Mouse (Mus musculus) intestine, embryonic 14.5 days (tissue): ENCODE results near the gene Thap8. TPM values are rescaled to one million over a fixed set of nuclear protein-coding genes. Genes with fewer than 3 reads are reported as not detected.

Source experiments
- ATAC-seq: fragments of 200-750 bp; cut with Nextera tagmentation; replicated peaks from 2 replicates; pipeline ENCODE4 v1.8.0; 2017; ENCODE audit warnings: low read depth, moderate number of reproducible peaks, moderate TSS enrichment, moderate library complexity; ENCODE audit not compliant: low FRiP score, low TSS enrichment
- DNase-seq: peaks from one replicate; pipeline ENCODE4 v3.0.0-alpha.2; 2018; ENCODE audit warnings: low spot score
- H3K27ac ChIP-seq: fragments of 300-500 bp; sonication (generic); 2 replicates; pipeline ENCODE4 v1.5.1; 2014; ENCODE audit warnings: low read depth, mild to moderate bottlenecking, control low read depth
- H3K27me3 ChIP-seq: fragments of 300-500 bp; sonication (generic); replicated peaks from 2 replicates; pipeline ENCODE4 v1.6.1; 2014; ENCODE audit warnings: low read length, control low read depth; ENCODE audit not compliant: control insufficient read depth, insufficient read depth
- H3K36me3 ChIP-seq: fragments of 300-500 bp; sonication (generic); 2 replicates; pipeline ENCODE4 v1.6.1; 2014; ENCODE audit warnings: low read length, control low read depth; ENCODE audit not compliant: control insufficient read depth, insufficient read depth
- H3K4me1 ChIP-seq: fragments of 300-500 bp; sonication (generic); replicated peaks from 2 replicates; pipeline ENCODE4 v1.6.1; 2014; ENCODE audit warnings: low read length, control low read depth, mixed read lengths; ENCODE audit not compliant: control insufficient read depth, insufficient read depth
- H3K4me2 ChIP-seq: fragments of 300-500 bp; sonication (generic); 2 replicates; pipeline ENCODE4 v1.6.1; 2014; ENCODE audit warnings: low read length
- H3K4me3 ChIP-seq: fragments of 300-500 bp; sonication (generic); 2 replicates; pipeline ENCODE4 v1.5.1; 2014; ENCODE audit warnings: low read depth, low read length, control low read depth, mixed read lengths
- H3K9ac ChIP-seq: fragments of 300-500 bp; sonication (generic); 2 replicates; pipeline ENCODE4 v1.6.1; 2014; ENCODE audit warnings: mild to moderate bottlenecking, low read length
- H3K9me3 ChIP-seq: fragments of 300-500 bp; sonication (generic); 2 replicates; pipeline ENCODE4 v1.6.1; 2016; ENCODE audit warnings: low read length, control low read depth; ENCODE audit not compliant: control insufficient read depth
- WGBS: fragments of 180-500 bp; shearing (Covaris S2); extraction: QIAGEN DNeasy Blood & Tissue Kit; methylation state at CpG from one replicate; pipeline ENCODE4 v1.1.7; 2014; 5-methylcytosine and 5-hydroxymethylcytosine counted together
- polyA plus RNA-seq: library from polyadenylated mRNA; unstranded; fragments of >200 nt; fragmentation: Nextera tagmentation; extraction: Ambion mirVana; gene quantifications from 2 replicates; pipeline ENCODE4 v1.2.1, GENCODE M21; 2014

Thap8 gene
- polyA plus RNA-seq: 0.24 and 0.26 TPM in 2 replicates

DNA sequence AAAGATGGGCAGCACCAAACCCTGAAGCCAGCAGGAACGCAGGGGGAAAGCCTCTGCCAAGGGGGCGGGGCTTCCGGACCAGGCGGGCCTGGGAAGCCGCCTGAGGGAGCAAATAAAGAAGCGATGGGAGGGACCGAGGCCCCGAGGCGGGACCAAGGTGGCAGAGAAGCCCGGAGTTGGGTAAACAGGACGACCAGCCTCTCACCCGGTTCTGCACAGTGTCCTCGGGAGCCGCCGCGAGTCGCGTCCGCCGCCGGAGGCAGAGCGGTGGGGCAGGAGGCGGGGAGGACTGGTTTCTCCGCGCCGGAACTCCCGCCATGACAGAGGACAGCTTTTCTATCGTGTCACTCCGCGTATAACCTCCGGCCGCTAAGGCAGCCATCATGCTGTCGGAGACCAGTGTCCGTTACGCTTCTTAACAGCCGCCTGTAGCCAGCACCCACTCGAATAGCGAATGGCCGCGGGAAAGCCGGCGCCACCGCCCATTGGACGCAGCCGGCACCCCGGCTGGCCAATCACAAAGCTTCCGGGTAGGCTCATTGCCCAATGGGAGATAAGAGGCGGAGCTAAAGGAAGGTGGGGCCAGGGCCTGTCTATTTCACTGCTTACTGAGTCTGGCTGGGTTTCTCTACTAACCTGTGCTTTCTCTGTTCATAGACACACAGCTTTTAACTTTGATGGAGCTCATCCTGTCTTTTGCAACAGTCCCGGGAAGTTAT, at the start of gene Thap8, which contains the start of gene Wdr62:
Thap8 (plus strand) TSS at position 144 of the 719 bp plus-strand sequence.
Wdr62 (minus strand) TSS at position 469 of the 719 bp plus-strand sequence.
- Histone ChIP-seq H3K4me3 (peak within 1 kb of the TSS; percentile 62), H3K27ac (peak within 1 kb of the TSS; percentile 99), H3K4me2 (peak within 1 kb of the TSS; percentile 94), H3K9me3 (no peaks in the 10 kb centered on the region), H3K27me3 (no peaks in the 10 kb centered on the region), H3K36me3 (no peaks in the 10 kb centered on the region), H3K9ac (peak within 1 kb of the TSS; percentile 49), H3K4me1 (peaks cover 10% of the 10 kb centered on the region)
- ATAC-seq (peak; percentile 97), DNase-seq (no peak)
- under 1% methylated on average over 49 of the region's 49 CpGs for WGBS

GRCm38 (mm10) chr7:30231328-30231668, 48.6 kb upstream of the Thap8 start:
- peak overlapping the region; percentile 82 for H3K4me2 ChIP-seq
- H3K36me3 ChIP-seq: peaks cover 37% of the 10 kb centered on the region
- peak overlapping the region; percentile 42 for H3K9ac ChIP-seq
- H3K4me1 ChIP-seq: peaks cover 6% of the 10 kb centered on the region
- ATAC-seq (peak; percentile 49), DNase-seq (no peak)
- WGBS: 0% methylated on average over 16 of the region's 16 CpGs
- H3K9me3 ChIP-seq: no peaks in the 10 kb centered on the region
- H3K4me3 ChIP-seq: peak overlapping the region; percentile 77
- no peaks in the 10 kb centered on the region for H3K27me3 ChIP-seq
- peak overlapping the region; percentile 96; the same call in 1 of the 2 replicates for H3K27ac ChIP-seq

GRCm38 (mm10) chr7:30231669-30232454, 48.0 kb upstream of the Thap8 start, which contains the start of the genes Polr2i and Tbcb:
TSS of gene Polr2i (plus strand) at chr7:30231948.
TSS of gene Tbcb (minus strand) at chr7:30232272.
- Histone ChIP-seq H3K27ac (peak within 1 kb of the TSS; percentile 96), H3K4me2 (peak within 1 kb of the TSS; percentile 82), H3K36me3 (peaks cover 32% of the 10 kb centered on the region), H3K4me1 (peaks cover 6% of the 10 kb centered on the region), H3K4me3 (peak within 1 kb of the TSS; percentile 77), H3K9ac (peak within 1 kb of the TSS; percentile 74), H3K9me3 (no peaks in the 10 kb centered on the region), H3K27me3 (no peaks in the 10 kb centered on the region)
- DNase-seq (peak; percentile 96), ATAC-seq (peak; percentile 94)
- under 1% methylated on average over 67 of the region's 67 CpGs for WGBS

GRCm38 (mm10) chr7:30232631-30233148, 47.2 kb upstream of the Thap8 start:
- H3K4me2 ChIP-seq: peak overlapping the region; percentile 82
- peak; percentile 81 for DNase-seq
- 3% methylated on average over 24 of the region's 24 CpGs for WGBS
- H3K27ac ChIP-seq: peak overlapping the region; percentile 96
- peak; percentile 14 for ATAC-seq
- no peaks in the 10 kb centered on the region for H3K27me3 ChIP-seq
- H3K9me3 ChIP-seq: no peaks in the 10 kb centered on the region
- H3K4me3 ChIP-seq: peak overlapping the region; percentile 77
- H3K9ac ChIP-seq: peak overlapping the region; percentile 74
- H3K4me1 ChIP-seq: peaks cover 6% of the 10 kb centered on the region
- H3K36me3 ChIP-seq: peaks cover 24% of the 10 kb centered on the region; the same call in 1 of the 2 replicates

DNA sequence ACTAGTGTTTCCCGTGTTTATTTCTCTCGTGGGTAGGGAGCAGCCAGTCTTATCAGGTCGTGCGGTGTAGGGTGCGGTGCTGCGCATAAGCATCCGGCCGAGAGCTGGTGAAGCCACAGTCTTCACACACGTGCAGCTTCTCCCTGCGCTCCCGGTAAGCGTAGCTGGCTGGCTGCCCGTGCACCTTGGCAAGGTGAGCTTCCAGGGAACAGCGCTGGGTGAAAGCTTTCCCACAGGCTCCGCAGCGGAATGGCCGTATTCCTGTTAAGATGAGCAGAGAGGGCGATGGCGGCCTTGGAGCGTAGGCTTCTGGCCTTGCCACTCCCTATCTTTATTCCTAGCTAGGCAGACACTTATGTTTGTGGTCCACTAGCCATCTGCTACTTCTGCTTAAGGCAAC, 46.5 kb upstream of the Thap8 start:
- Histone ChIP-seq H3K27ac (no peak overlapping the region), H3K4me2 (peak overlapping the region; percentile 82; the same call in 1 of the 2 replicates), H3K9me3 (no peaks in the 10 kb centered on the region), H3K9ac (no peak overlapping the region), H3K27me3 (no peaks in the 10 kb centered on the region), H3K36me3 (peaks cover 21% of the 10 kb centered on the region; the same call in 1 of the 2 replicates), H3K4me1 (peaks cover 6% of the 10 kb centered on the region), H3K4me3 (no peak overlapping the region)
- 86% methylated on average over 20 of the region's 20 CpGs for WGBS
- ATAC-seq (no peak), DNase-seq (no peak)

GRCm38 (mm10) chr7:30234276-30234858, 45.5 kb upstream of the Thap8 start:
- DNase-seq (no peak), ATAC-seq (no peak)
- H3K27me3 ChIP-seq: no peaks in the 10 kb centered on the region
- no peak overlapping the region for H3K4me3 ChIP-seq
- no peak overlapping the region for H3K9ac ChIP-seq
- H3K27ac ChIP-seq: no peak overlapping the region
- H3K4me1 ChIP-seq: peaks cover 6% of the 10 kb centered on the region
- 95% methylated on average over 15 of the region's 15 CpGs for WGBS
- H3K4me2 ChIP-seq: no peak overlapping the region
- peaks cover 15% of the 10 kb centered on the region; the same call in 1 of the 2 replicates for H3K36me3 ChIP-seq
- H3K9me3 ChIP-seq: no peaks in the 10 kb centered on the region

- Histone ChIP-seq H3K9ac (no peak overlapping the region), H3K36me3 (peaks cover 16% of the 10 kb centered on the region; the same call in 1 of the 2 replicates), H3K4me1 (peaks cover 6% of the 10 kb centered on the region), H3K4me2 (no peak overlapping the region), H3K4me3 (no peak overlapping the region), H3K9me3 (no peaks in the 10 kb centered on the region), H3K27ac (no peak overlapping the region), H3K27me3 (no peaks in the 10 kb centered on the region)
- ATAC-seq: no peak
- 91% methylated on average over 8 of the region's 8 CpGs for WGBS
- no peak for DNase-seq
Measured at GRCm38 (mm10) chr7:30235091-30235490, 44.8 kb upstream of the Thap8 start.

- DNase-seq (no peak), ATAC-seq (no peak)
- Histone ChIP-seq H3K27ac (no peak within 1 kb of the TSS), H3K27me3 (no peaks in the 10 kb centered on the region), H3K36me3 (peaks cover 18% of the 10 kb centered on the region; the same call in 1 of the 2 replicates), H3K4me2 (no peak within 1 kb of the TSS), H3K9ac (no peak within 1 kb of the TSS), H3K4me3 (no peak within 1 kb of the TSS), H3K9me3 (no peaks in the 10 kb centered on the region), H3K4me1 (peaks cover 5% of the 10 kb centered on the region)
- WGBS: 86% methylated on average over 4 of the region's 4 CpGs
Measured at GRCm38 (mm10) chr7:30235625-30236024, 44.3 kb upstream of the Thap8 start, which contains the start of gene Ovol3. TSS of gene Ovol3 (minus strand) at chr7:30235725.
